Mouse (Mus musculus): ENCODE measurements around the gene Hfe. TPM values are rescaled to one million over a fixed set of nuclear protein-coding genes. Genes with fewer than 3 reads are reported as not detected.

Hfe gene
- polyA plus RNA-seq (2011; ENCODE audit: insufficient read length, low read depth, missing spikeins), result 4.6 and 7.9 TPM in 2 replicates

DNA sequence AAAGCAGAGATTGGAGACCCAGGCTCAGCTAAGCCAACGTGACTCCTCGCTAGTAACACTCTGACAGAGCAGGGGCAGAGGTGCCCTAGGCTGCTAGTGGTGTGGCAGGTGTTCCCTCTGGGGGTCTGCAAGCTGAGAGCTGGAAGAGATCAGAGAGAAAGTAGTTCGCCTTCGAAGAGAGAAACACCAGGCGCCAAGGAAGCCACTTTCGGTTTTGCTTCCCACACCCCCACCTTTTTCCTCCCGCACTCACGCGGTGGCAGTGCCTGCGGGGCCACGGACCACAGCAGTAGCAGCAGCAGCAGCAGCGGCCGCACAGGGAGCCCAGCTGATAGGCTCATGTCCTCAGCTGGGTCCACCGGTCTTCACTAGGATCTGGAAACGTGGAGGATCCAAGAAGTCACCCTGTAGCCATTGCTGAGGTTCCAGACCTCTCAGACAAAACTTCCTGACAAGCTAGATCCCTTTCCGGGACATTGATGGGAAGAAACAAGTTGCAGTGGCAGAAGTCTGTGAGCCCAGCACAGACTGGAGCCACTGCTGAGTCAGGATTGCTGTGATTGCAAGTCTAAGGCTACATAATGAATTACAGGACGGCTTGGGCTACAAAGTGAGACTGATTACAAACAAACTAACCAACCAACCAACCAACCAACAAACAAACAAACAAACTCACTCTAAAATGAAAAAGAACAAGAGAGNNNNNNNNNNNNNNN, at the start of gene Hfe:
Hfe (minus strand) TSS at position 481 of the 716 bp plus-strand sequence.
- peaks cover 4% of the 10 kb centered on the region; the same call in 1 of the 2 replicates for H3K4me1 ChIP-seq (ENCODE audit: control insufficient read depth, insufficient read depth, low read length)
- peak within 1 kb of the TSS; percentile 64 for H3K4me3 ChIP-seq (ENCODE audit: insufficient read depth, low read length)
- H3K27ac ChIP-seq (ENCODE audit: insufficient read depth, low read length), result no peak within 1 kb of the TSS
- TF ChIP-seq POLR2A (IDR thresholded peaks at IDR 0.05; ENCODE audit: low read depth, low read length) (0 out of 2 replicates have a peak, but pooled peaks have one; percentile 14), CTCF (IDR thresholded peaks at IDR 0.05; ENCODE audit: borderline replicate concordance, insufficient read depth, low read length) (no peak)

DNA sequence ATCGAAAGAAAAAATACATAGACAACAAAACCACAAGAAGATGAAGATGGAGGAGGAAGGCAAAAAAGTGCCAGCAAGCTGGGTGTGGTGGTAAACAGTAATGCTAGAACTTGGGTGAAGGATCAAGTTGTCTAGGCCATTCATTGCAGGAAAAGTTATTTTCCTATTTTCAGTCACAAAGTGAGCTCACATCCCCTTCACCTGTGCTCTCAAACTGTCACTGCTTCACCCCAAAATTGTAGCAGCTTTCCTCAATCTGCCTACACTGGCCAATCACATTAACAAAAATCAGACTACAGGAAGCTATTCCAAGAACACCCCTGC, 49.2 kb upstream of the Hfe start:
- Histone ChIP-seq H3K4me3 (ENCODE audit: insufficient read depth, low read length) (peak overlapping the region; percentile 49; the same call in 1 of the 2 replicates), H3K27ac (ENCODE audit: insufficient read depth, low read length) (peak overlapping the region; percentile 87), H3K4me1 (ENCODE audit: control insufficient read depth, insufficient read depth, low read length) (no peaks in the 10 kb centered on the region)
- TF ChIP-seq CTCF (IDR thresholded peaks at IDR 0.05; ENCODE audit: borderline replicate concordance, insufficient read depth, low read length), result no peak
- TF ChIP-seq POLR2A (IDR thresholded peaks at IDR 0.05; ENCODE audit: low read depth, low read length), result no peak; the same call in 1 of the 2 replicates

DNA sequence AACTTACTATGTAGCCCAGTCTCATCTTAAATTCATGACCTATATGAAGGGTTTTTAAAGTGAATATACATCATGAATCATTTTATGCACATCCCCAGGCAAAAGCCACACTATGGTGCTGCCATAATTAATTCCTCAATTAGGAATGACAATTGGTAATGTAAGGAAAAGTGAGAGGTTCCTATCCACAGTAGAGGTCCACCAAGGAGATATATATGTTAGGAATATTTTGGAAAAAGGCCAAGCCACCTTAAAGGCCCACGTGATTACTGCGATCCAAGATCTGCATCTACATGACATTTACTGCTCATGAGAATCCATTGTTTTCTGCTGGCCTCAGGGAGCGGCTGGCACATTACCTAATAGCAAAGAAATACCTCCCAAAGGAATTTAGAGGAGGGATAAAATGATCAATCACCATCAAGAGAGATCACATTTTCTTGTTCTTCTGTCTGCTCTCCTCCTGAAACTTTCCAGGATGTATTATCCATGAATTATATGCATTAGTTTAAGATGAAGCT, 48.7 kb upstream of the Hfe start:
- Histone ChIP-seq H3K27ac (ENCODE audit: insufficient read depth, low read length) (no peak overlapping the region), H3K4me3 (ENCODE audit: insufficient read depth, low read length) (no peak overlapping the region), H3K4me1 (ENCODE audit: control insufficient read depth, insufficient read depth, low read length) (no peaks in the 10 kb centered on the region)
- TF ChIP-seq CTCF (IDR thresholded peaks at IDR 0.05; ENCODE audit: borderline replicate concordance, insufficient read depth, low read length) (no peak), POLR2A (IDR thresholded peaks at IDR 0.05; ENCODE audit: low read depth, low read length) (no peak)

DNA sequence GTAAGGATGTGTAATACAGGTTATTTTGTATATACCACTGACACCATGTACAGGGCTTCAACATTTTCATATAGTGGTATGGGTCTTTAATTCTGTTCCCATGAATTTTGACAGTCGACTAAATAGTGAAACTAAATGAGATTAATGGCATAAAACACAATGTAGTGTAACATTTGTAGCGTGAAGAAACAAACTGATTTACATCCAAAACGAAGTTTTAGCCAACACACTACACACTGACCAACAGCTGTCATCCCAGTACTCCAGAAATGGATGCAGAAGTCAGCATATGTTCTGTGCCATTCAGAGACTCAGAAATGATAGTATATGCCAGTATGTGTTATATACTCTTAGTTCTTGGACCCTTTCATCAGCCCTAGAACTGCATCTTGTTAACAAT, 47.3 kb upstream of the Hfe start:
- Histone ChIP-seq H3K27ac (ENCODE audit: insufficient read depth, low read length) (no peak overlapping the region), H3K4me1 (ENCODE audit: control insufficient read depth, insufficient read depth, low read length) (no peaks in the 10 kb centered on the region), H3K4me3 (ENCODE audit: insufficient read depth, low read length) (no peak overlapping the region)
- TF ChIP-seq CTCF (IDR thresholded peaks at IDR 0.05; ENCODE audit: borderline replicate concordance, insufficient read depth, low read length), result no peak
- 0 out of 2 replicates have a peak, but pooled peaks have one; percentile 28 for TF ChIP-seq POLR2A (IDR thresholded peaks at IDR 0.05; ENCODE audit: low read depth, low read length)

DNA sequence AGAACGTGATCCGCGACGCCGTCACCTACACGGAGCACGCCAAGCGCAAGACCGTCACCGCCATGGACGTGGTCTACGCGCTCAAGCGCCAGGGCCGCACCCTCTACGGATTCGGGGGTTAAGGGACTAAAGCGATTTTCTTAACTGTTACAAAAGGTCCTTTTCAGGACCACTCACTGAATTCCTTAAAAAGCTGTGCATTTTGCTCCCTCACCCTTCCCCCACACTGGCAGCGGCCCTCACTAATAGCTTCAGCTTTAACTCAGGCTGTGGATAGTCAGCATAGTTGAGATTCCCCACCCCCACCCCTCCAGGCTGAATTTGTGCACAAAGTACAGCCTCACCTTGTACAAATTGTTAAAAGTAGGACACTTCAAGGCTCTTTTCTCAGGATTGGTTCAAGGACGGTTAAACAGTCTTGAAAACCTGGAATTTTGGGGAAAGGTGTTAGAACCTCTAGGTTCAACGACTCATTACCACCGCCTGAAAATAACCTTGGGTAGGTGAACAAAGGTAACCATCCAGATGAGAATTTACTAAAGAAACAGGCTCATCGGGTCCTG, 46.6 kb upstream of the Hfe start:
- peak overlapping the region; percentile 82 for H3K27ac ChIP-seq (ENCODE audit: insufficient read depth, low read length)
- TF ChIP-seq POLR2A (IDR thresholded peaks at IDR 0.05; ENCODE audit: low read depth, low read length) (peak; percentile 72; the same call in 1 of the 2 replicates), CTCF (IDR thresholded peaks at IDR 0.05; ENCODE audit: borderline replicate concordance, insufficient read depth, low read length) (no peak)
- no peaks in the 10 kb centered on the region for H3K4me1 ChIP-seq (ENCODE audit: control insufficient read depth, insufficient read depth, low read length)
- peak overlapping the region; percentile 34 for H3K4me3 ChIP-seq (ENCODE audit: insufficient read depth, low read length)

DNA sequence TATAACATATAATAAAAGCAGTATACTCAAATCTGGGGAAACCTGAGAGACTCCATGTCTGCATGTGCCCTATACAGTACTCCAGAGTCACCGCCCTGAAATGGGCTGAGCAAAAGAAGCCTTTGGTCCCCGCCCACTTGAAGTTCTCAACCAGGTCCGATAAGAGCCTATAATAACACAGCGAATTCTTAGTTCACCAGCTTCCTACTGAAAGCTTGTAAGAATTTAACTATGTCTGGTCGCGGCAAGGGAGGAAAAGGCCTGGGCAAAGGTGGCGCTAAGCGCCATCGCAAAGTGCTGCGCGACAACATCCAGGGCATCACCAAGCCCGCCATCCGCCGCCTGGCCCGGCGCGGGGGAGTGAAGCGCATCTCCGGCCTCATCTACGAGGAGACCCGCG, 46.1 kb upstream of the Hfe start, which contains the start of gene Hist1h4b:
Hist1h4b (plus strand) TSS at position 224 of the 400 bp plus-strand sequence.
- H3K27ac ChIP-seq (ENCODE audit: insufficient read depth, low read length), result peak within 1 kb of the TSS; percentile 82
- TF ChIP-seq POLR2A (IDR thresholded peaks at IDR 0.05; ENCODE audit: low read depth, low read length) (peak; percentile 97), CTCF (IDR thresholded peaks at IDR 0.05; ENCODE audit: borderline replicate concordance, insufficient read depth, low read length) (no peak)
- peak within 1 kb of the TSS; percentile 34 for H3K4me3 ChIP-seq (ENCODE audit: insufficient read depth, low read length)
- H3K4me1 ChIP-seq (ENCODE audit: control insufficient read depth, insufficient read depth, low read length), result no peaks in the 10 kb centered on the region

DNA sequence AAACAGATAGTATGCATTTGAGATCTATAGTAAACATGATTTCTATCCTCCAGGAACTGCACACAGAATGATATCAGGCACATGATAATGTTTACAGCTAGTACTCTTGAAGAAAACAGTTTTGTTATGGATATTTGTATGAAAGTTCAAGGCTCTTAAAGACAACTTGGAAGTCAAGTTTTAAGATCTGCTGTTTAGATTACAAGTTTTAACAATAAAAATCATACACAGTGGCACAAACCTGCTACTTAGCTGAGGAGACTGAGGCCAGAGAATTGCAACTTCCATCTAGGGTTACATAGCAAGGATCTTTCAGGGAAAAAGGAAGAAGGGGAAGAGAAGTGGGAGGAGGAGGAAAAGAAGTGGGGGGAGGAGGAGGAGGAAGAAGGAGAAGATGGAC, 44.3 kb upstream of the Hfe start:
- Histone ChIP-seq H3K4me1 (ENCODE audit: control insufficient read depth, insufficient read depth, low read length) (peaks cover under 1% of the 10 kb centered on the region; the same call in 1 of the 2 replicates), H3K27ac (ENCODE audit: insufficient read depth, low read length) (no peak overlapping the region), H3K4me3 (ENCODE audit: insufficient read depth, low read length) (no peak overlapping the region)
- TF ChIP-seq CTCF (IDR thresholded peaks at IDR 0.05; ENCODE audit: borderline replicate concordance, insufficient read depth, low read length) (no peak), POLR2A (IDR thresholded peaks at IDR 0.05; ENCODE audit: low read depth, low read length) (no peak)

DNA sequence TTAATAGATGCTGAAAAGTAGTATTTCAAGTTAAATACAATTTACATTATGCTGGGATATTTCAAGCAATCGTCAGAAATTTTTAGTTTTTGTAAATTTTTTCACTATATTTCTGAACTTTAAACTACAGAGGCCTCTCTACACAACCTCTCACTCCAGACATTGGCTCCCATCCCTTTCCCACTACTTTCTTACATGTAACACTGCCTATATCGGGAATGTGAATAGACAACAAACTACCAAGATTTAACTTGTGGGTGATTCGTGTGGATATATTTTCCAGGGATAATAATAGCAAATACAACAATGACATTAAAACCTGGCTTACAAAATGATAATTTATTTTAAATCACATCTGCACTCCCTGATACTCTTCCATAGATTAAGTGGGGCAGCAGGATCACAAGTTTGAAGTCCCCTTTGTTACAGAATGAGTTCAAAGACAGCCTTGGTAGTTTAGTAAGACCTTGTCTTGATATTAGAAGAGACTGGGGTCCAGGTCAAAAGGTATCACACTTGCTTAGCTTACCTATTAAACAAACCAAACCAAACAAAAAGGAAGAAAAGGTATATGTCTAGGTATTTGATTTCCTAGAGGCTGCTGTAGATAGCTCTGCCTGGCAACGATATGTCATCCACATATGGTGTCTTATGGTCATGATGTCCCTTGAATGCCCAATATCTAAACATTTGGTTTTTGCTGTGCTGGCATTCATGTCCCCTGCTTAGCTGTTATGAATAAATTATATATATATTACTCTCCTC, 42.8 kb upstream of the Hfe start:
- no peak overlapping the region for H3K4me3 ChIP-seq (ENCODE audit: insufficient read depth, low read length)
- no peak for TF ChIP-seq POLR2A (IDR thresholded peaks at IDR 0.05; ENCODE audit: low read depth, low read length)
- no peak for TF ChIP-seq CTCF (IDR thresholded peaks at IDR 0.05; ENCODE audit: borderline replicate concordance, insufficient read depth, low read length)
- H3K27ac ChIP-seq (ENCODE audit: insufficient read depth, low read length), result no peak overlapping the region
- H3K4me1 ChIP-seq (ENCODE audit: control insufficient read depth, insufficient read depth, low read length), result peaks cover 6% of the 10 kb centered on the region

DNA sequence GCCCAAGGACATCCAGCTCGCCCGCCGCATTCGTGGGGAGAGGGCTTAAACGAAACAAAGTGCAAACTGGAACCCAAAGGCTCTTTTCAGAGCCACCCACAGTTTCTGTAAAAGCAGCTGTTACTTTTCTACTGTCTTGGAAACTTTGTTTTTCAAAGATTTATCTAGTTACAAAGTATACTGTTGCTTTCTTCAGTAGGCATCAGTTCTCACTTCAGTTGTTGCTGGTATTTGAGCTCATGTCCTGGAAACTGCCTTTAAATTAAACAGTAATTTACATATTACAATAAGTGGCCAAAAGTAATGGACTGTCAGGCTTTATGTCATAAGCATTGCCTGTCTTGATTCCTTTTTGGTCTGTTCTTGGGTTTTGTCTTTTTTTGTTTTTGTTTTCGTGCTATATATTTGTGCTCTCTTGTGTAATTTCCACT, 42.1 kb upstream of the Hfe start:
- Histone ChIP-seq H3K27ac (ENCODE audit: insufficient read depth, low read length) (peak overlapping the region; percentile 69), H3K4me3 (ENCODE audit: insufficient read depth, low read length) (peak overlapping the region; percentile 37), H3K4me1 (ENCODE audit: control insufficient read depth, insufficient read depth, low read length) (peaks cover 6% of the 10 kb centered on the region)
- TF ChIP-seq POLR2A (IDR thresholded peaks at IDR 0.05; ENCODE audit: low read depth, low read length) (no peak), CTCF (IDR thresholded peaks at IDR 0.05; ENCODE audit: borderline replicate concordance, insufficient read depth, low read length) (no peak)
